In the genomic region with DNA sequence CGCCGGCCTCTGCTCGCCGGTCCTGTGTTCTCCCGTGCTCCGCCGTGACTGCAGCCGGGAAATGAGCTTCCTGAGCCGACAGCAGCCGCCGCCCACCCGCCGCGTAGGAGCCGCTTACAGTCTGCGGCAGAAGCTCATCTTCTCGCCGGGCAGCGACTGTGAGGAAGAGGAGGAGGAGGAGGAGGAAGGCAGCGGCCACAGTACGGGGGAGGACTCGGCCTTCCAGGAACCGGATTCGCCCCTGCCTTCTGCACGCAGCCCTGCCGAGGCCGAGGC, we compare ENCODE assay signal across 8 mouse cellular contexts. TPM values are rescaled to one million over a fixed set of nuclear protein-coding genes. Genes with fewer than 3 reads are reported as not detected.
A peak's percentile ranks its signal among the peaks of the same experiment; 100 is the strongest.
DNase-seq lines count a peak whose midpoint lies in the region; ATAC-seq and TF ChIP-seq lines count a peak whose summit lies in the region.

No protein-coding gene starts in this region.

- TF ChIP-seq CTCF in forebrain, postnatal 0 days (IDR thresholded peaks at IDR 0.05; ENCODE audit: low read depth): no peak

- H3K36me3 ChIP-seq in forebrain, postnatal 0 days (ENCODE audit: insufficient read depth): no peaks in the 10 kb centered on the region
- no peaks in the 10 kb centered on the region for H3K36me3 ChIP-seq in macrophage (ENCODE audit: inconsistent target)

- 4% methylated on average over 24 of the region's 27 CpGs for WGBS in forebrain, postnatal 0 days
- WGBS in macrophage (ENCODE audit: missing documents): under 1% methylated on average over 21 of the region's 27 CpGs

- peaks cover 44% of the 10 kb centered on the region for H3K79me2 ChIP-seq in macrophage (ENCODE audit: inconsistent target)

- H3K27ac ChIP-seq in forebrain, postnatal 0 days (ENCODE audit: low read depth, low read length): peak overlapping the region; percentile 77
- no peak overlapping the region for H3K27ac ChIP-seq in macrophage

- H3K27me3 ChIP-seq in forebrain, postnatal 0 days (ENCODE audit: insufficient read depth, low read length): no peaks in the 10 kb centered on the region

- H3K4me1 ChIP-seq in forebrain, postnatal 0 days (ENCODE audit: insufficient read depth): no peaks in the 10 kb centered on the region

- peak overlapping the region; percentile 94 for H3K4me2 ChIP-seq in forebrain, postnatal 0 days (ENCODE audit: low read depth)

- peak overlapping the region; percentile 57 for H3K9ac ChIP-seq in forebrain, postnatal 0 days

- peak; percentile 56 for DNase-seq in layer of hippocampus, adult 9-11 months
- no peak for DNase-seq in layer of hippocampus, postnatal 14 days (ENCODE audit: low spot score in 2 of 2)
- peak; percentile 69 for DNase-seq in brain, adult 2 months (ENCODE audit: low read depth, low spot score)
- no peak for DNase-seq in forebrain, postnatal 0 days
- DNase-seq in urinary bladder, postnatal 36 days (ENCODE audit: low spot score in 2 of 2): no peak
- no peak for DNase-seq in spleen, postnatal 14 days (ENCODE audit: low spot score in 2 of 2)

- peak overlapping the region; percentile 71 for H3K4me3 ChIP-seq in forebrain, postnatal 0 days (ENCODE audit: low read depth, low read length)
- peak overlapping the region; percentile 37 for H3K4me3 ChIP-seq in macrophage (ENCODE audit: inconsistent target)

- no peaks in the 10 kb centered on the region for H3K9me3 ChIP-seq in forebrain, postnatal 0 days (ENCODE audit: low read length)

- ATAC-seq in forebrain, postnatal 0 days: no peak
- no peak for ATAC-seq in CD4-positive, CD25-positive, alpha-beta regulatory T cell, adult 4 months

RNA-seq across cellular contexts. Expression of a gene that starts 0.4 kb away (rescaled TPM):
- 10 to 100 TPM; 12.9 to 13.0 TPM for total RNA-seq in layer of hippocampus, postnatal 14 days (2021)
- total RNA-seq in forebrain, postnatal 0 days (2014; rRNA removed): 3.1 and 5.8 TPM in 2 replicates
- polyA plus RNA-seq in forebrain, postnatal 0 days (2015; fragmentation: Nextera tagmentation; extraction: Ambion mirVana): 3.3 and 4.4 TPM in 2 replicates
- total RNA-seq in macrophage (2018; cell fraction: chromatin; rRNA removed): 1 to 10 TPM in 25 of 26 experiments, under 1 TPM in 1; 0.83 to 9.7 (median 3.1) TPM
- 10 to 100 TPM in 5 of 26 experiments, 1 to 10 TPM in 21; 3.3 to 13.9 (median 7.7) TPM for total RNA-seq in macrophage (2018; cell fraction: cytosol; rRNA removed)
- 10 to 100 TPM in 3 of 26 experiments, 1 to 10 TPM in 23; 3.3 to 20.2 (median 5.0) TPM for total RNA-seq in macrophage (2018; cell fraction: nucleus; rRNA removed)
- 6.0 to 21.4 TPM (median 10.7 TPM) in 3 replicates for polyA plus RNA-seq in macrophage (2018)
- 1 to 10 TPM in 1 of 2 experiments, under 1 TPM in 1; 0.96 to 1.8 TPM for polyA plus RNA-seq in CD4-positive, CD25-positive, alpha-beta regulatory T cell, adult 4 months (2017; shearing (Covaris generic))

Comparison
In these comparisons a context has a peak if more than half of its experiments do, and no peak if none do; other contexts are left out.
1. DNase-seq: peak in layer of hippocampus, adult 9-11 months (single experiment) and brain, adult 2 months (single experiment); none in layer of hippocampus, postnatal 14 days (0 of 2), forebrain, postnatal 0 days (single experiment), urinary bladder, postnatal 36 days (0 of 2) and spleen, postnatal 14 days (0 of 2).